Mouse (Mus musculus) MEL (cell line): ENCODE data around the gene Dnaaf3. TPM values are rescaled to one million over a fixed set of nuclear protein-coding genes. Genes with fewer than 3 reads are reported as not detected.

ENCODE experiments used
- DNase-seq: peaks from one replicate; pipeline ENCODE4 v3.0.0; 2011; ENCODE audit warnings: low read depth, low spot score
- H3K27ac ChIP-seq: 2 replicates; pipeline ENCODE4 v1.5.1; 2012; ENCODE audit warnings: low read depth, mild to moderate bottlenecking, control low read depth, low read length, moderate library complexity; ENCODE audit not compliant: control insufficient read depth
- H3K27me3 ChIP-seq, 2 experiments: fragments of 150-350 bp in 1 of 2; sonication (generic) in 1 of 2; 2 replicates each; pipeline ENCODE4 v1.6.1; 2012; ENCODE audit warnings: low read length in 2 of 2, mild to moderate bottlenecking in 2 of 2, improper control_type of control experiment in 1 of 2, moderate library complexity in 1 of 2; ENCODE audit not compliant: insufficient read depth in 2 of 2, control insufficient read depth in 1 of 2
- H3K36me3 ChIP-seq, 2 experiments: 2 replicates each; pipeline ENCODE4 v1.6.1; 2012 to 2014; ENCODE audit warnings: low read length in 2 of 2, improper control_type of control experiment in 1 of 2, inconsistent platforms in 1 of 2, mild to moderate bottlenecking in 1 of 2; ENCODE audit not compliant: insufficient read depth in 2 of 2, control insufficient read depth in 1 of 2
- H3K4me1 ChIP-seq, 2 experiments: fragments of 150-350 bp in 1 of 2; sonication (generic) in 1 of 2; 2 replicates each; pipeline ENCODE4 v1.6.1; 2012; ENCODE audit warnings: low read length in 2 of 2, improper control_type of control experiment in 1 of 2, mild to moderate bottlenecking in 1 of 2; ENCODE audit not compliant: insufficient read depth in 2 of 2, control insufficient read depth in 1 of 2
- H3K4me3 ChIP-seq, 2 experiments: fragments of 150-350 bp in 1 of 2; sonication (generic) in 1 of 2; 2 replicates each; pipeline ENCODE4 v1.5.1; 2012; ENCODE audit warnings: low read depth in 2 of 2, low read length in 2 of 2, mild to moderate bottlenecking in 2 of 2, moderate library complexity in 2 of 2, control low read depth in 1 of 2, improper control_type of control experiment in 1 of 2; ENCODE audit not compliant: control insufficient read depth in 1 of 2, insufficient read depth in 1 of 2
- H3K79me2 ChIP-seq: 2 replicates; pipeline ENCODE4 v1.6.1; 2012; ENCODE audit warnings: mild to moderate bottlenecking, low read length, moderate library complexity; ENCODE audit not compliant: control insufficient read depth, poor library complexity, insufficient read depth
- H3K9ac ChIP-seq: 2 replicates; pipeline ENCODE4 v1.6.1; 2012; ENCODE audit warnings: low read depth, mild to moderate bottlenecking, control low read depth, low read length, moderate library complexity; ENCODE audit not compliant: control insufficient read depth, poor library complexity, severe bottlenecking
- H3K9me3 ChIP-seq: fragments of 150-350 bp; sonication (generic); replicated peaks from 2 replicates; pipeline ENCODE4 v1.6.1; 2012; ENCODE audit warnings: mild to moderate bottlenecking, low read length, improper control_type of control experiment, moderate library complexity; ENCODE audit not compliant: insufficient read depth
- BHLHE40 ChIP-seq: IDR thresholded peaks from 2 replicates; pipeline ENCODE4 v1.6.1; 2012; ENCODE audit warnings: low read depth, mild to moderate bottlenecking, inconsistent platforms, low read length, improper control_type of control experiment, borderline replicate concordance
- CTCF ChIP-seq, 3 experiments: IDR thresholded peaks in 2 of 3; conservative IDR thresholded peaks in 1 of 3; 2 replicates each; pipeline ENCODE4 v1.5.1; 2011 to 2012; ENCODE audit warnings: low read length in 3 of 3, low read depth in 2 of 3, mild to moderate bottlenecking in 2 of 3, improper control_type of control experiment in 1 of 3, inconsistent platforms in 1 of 3, mixed read lengths in 1 of 3, moderate library complexity in 1 of 3; ENCODE audit not compliant: control insufficient read depth in 1 of 3, insufficient read depth in 1 of 3, poor library complexity in 1 of 3, severe bottlenecking in 1 of 3
- EP300 ChIP-seq, 2 experiments: IDR thresholded peaks; 2 replicates each; pipeline ENCODE4 v1.6.1; 2011; ENCODE audit warnings: improper control_type of control experiment in 2 of 2, low read length in 2 of 2, low read depth in 1 of 2, mild to moderate bottlenecking in 1 of 2
- ETS1 ChIP-seq: IDR thresholded peaks from 2 replicates; pipeline ENCODE4 v1.6.1; 2012; ENCODE audit warnings: low read depth, mild to moderate bottlenecking, inconsistent platforms, low read length, improper control_type of control experiment, moderate library complexity
- JUND ChIP-seq: IDR thresholded peaks from 2 replicates; pipeline ENCODE4 v1.6.1; 2011; ENCODE audit warnings: low read depth, mild to moderate bottlenecking, improper control_type of control experiment, low read length
- MAX ChIP-seq: IDR thresholded peaks from 2 replicates; pipeline ENCODE4 v1.6.1; 2011; ENCODE audit warnings: low read length, improper control_type of control experiment
- POLR2AphosphoS5 ChIP-seq: IDR thresholded peaks from 2 replicates; pipeline ENCODE4 v1.6.1; 2012; ENCODE audit warnings: low read depth, borderline replicate concordance, mild to moderate bottlenecking, inconsistent platforms, low read length, moderate library complexity, mixed read lengths
- TCF12 ChIP-seq: IDR thresholded peaks from 2 replicates; pipeline ENCODE4 v1.6.1; 2014; ENCODE audit warnings: low read depth, mild to moderate bottlenecking, inconsistent platforms, low read length, improper control_type of control experiment, moderate library complexity
- USF2 ChIP-seq, 2 experiments: IDR thresholded peaks; 2 replicates each; pipeline ENCODE4 v1.6.1; 2011 to 2012; ENCODE audit warnings: improper control_type of control experiment in 2 of 2, low read length in 2 of 2, borderline replicate concordance in 1 of 2, inconsistent platforms in 1 of 2, low read depth in 1 of 2, mild to moderate bottlenecking in 1 of 2; ENCODE audit not compliant: insufficient read depth in 1 of 2
- ZMIZ1 ChIP-seq: IDR thresholded peaks from 2 replicates; pipeline ENCODE4 v1.6.1; 2012; ENCODE audit warnings: low read depth, mild to moderate bottlenecking, inconsistent platforms, low read length, improper control_type of control experiment, moderate library complexity
- ZNF384 ChIP-seq: IDR thresholded peaks from 2 replicates; pipeline ENCODE4 v1.6.1; 2012; ENCODE audit warnings: low read depth, mild to moderate bottlenecking, inconsistent platforms, low read length, improper control_type of control experiment
- polyA plus RNA-seq, 2 experiments: library from polyadenylated mRNA; stranded (reverse) in 1 of 2; unstranded in 1 of 2; fragments of >175 nt in 1 of 2; fragments of >200 nt in 1 of 2; gene quantifications; 2 replicates each; pipeline versions ENCODE4 v1.2.1 to v1.2.4; 2012; ENCODE audit warnings: low replicate concordance in 2 of 2, low read depth in 1 of 2; ENCODE audit not compliant: insufficient read length in 2 of 2, insufficient read depth in 1 of 2, missing spikeins in 1 of 2
- total RNA-seq: library from RNA; depleted of rRNA; stranded (reverse); fragments of 300-350 nt; gene quantifications from 2 replicates; pipeline ENCODE4 v1.2.3, GENCODE M21; 2012; rRNA removed

Dnaaf3 gene
- total and polyA plus RNA-seq, 3 experiments = 0.73 to 2.9 TPM; not detected in 1

- H3K27me3 ChIP-seq = no peaks in the 10 kb centered on the region
- no peak overlapping the region for H3K9ac ChIP-seq
- TF ChIP-seq BHLHE40 (no peak), ZNF384 (no peak), TCF12 (no peak), POLR2AphosphoS5 (no peak), ETS1 (no peak), ZMIZ1 (no peak), CTCF (IDR thresholded peaks at IDR 0.05 in 2 of 3, conservative IDR thresholded peaks at IDR 0.05 in 1 of 3; ENCODE audit: control insufficient read depth in 1 of 3, insufficient read depth in 1 of 3, low read depth in 2 of 3, low read length in 3 of 3, poor library complexity in 1 of 3, severe bottlenecking in 1 of 3) (no peak), JUND (no peak), EP300 (IDR thresholded peaks at IDR 0.05; ENCODE audit: low read depth in 1 of 2, low read length in 2 of 2) (no peak), USF2 (IDR thresholded peaks at IDR 0.05; ENCODE audit: borderline replicate concordance in 1 of 2, insufficient read depth in 1 of 2, low read depth in 1 of 2, low read length in 2 of 2) (no peak), MAX (no peak)
- H3K79me2 ChIP-seq = no peaks in the 10 kb centered on the region
- H3K27ac ChIP-seq = no peak overlapping the region
- H3K4me1 ChIP-seq = no peaks in the 10 kb centered on the region
- no peak for DNase-seq
- no peaks in the 10 kb centered on the region for H3K9me3 ChIP-seq
- no peak overlapping the region for H3K4me3 ChIP-seq
- H3K36me3 ChIP-seq = no peaks in the 10 kb centered on the region
Measured at GRCm38 (mm10) chr7:4473940-4474339, 58.3 kb downstream of the Dnaaf3 start.

Other genes with a start within 250 kb of the Dnaaf3 start
- not detected in 2 replicates for gene Ncr1, start 194.7 kb downstream of the Dnaaf3 start, total RNA-seq
- gene Ncr1, start 194.7 kb downstream of the Dnaaf3 start, polyA plus RNA-seq = not detected
- gene Gp6, start 134.7 kb downstream of the Dnaaf3 start, total RNA-seq = not detected in 2 replicates
- not detected for gene Gp6, start 134.7 kb downstream of the Dnaaf3 start, polyA plus RNA-seq
- gene Rdh13, start 86.8 kb downstream of the Dnaaf3 start, total RNA-seq = 33.1 and 46.4 TPM in 2 replicates
- 10 to 100 TPM in 1 of 2 experiments, not detected in 1; 24.0 TPM for gene Rdh13, start 86.8 kb downstream of the Dnaaf3 start, polyA plus RNA-seq
- gene Eps8l1, start 71.8 kb downstream of the Dnaaf3 start, total RNA-seq = 0.19 TPM in 1 of 2 replicates, not detected in the other
- gene Eps8l1, start 71.8 kb downstream of the Dnaaf3 start, polyA plus RNA-seq = under 1 TPM in 1 of 2 experiments, not detected in 1; 0.01 TPM
- 51.4 and 64.2 TPM in 2 replicates for gene Ppp1r12c, start 30.8 kb downstream of the Dnaaf3 start, total RNA-seq
- gene Ppp1r12c, start 30.8 kb downstream of the Dnaaf3 start, polyA plus RNA-seq = 100 to 1,000 TPM in 1 of 2 experiments, not detected in 1; 153 TPM
- 5.0 and 5.4 TPM in 2 replicates for gene Tnnt1, start 16.1 kb downstream of the Dnaaf3 start, total RNA-seq
- 10 to 100 TPM in 1 of 2 experiments, not detected in 1; 16.4 TPM for gene Tnnt1, start 16.1 kb downstream of the Dnaaf3 start, polyA plus RNA-seq
- gene Tnni3, start 8.2 kb downstream of the Dnaaf3 start, total RNA-seq = 281 and 353 TPM in 2 replicates
- 100 to 1,000 TPM in 1 of 2 experiments, not detected in 1; 328 TPM for gene Tnni3, start 8.2 kb downstream of the Dnaaf3 start, polyA plus RNA-seq
- gene Syt5, start 15.1 kb upstream of the Dnaaf3 start, total RNA-seq = not detected in 2 replicates
- not detected for gene Syt5, start 15.1 kb upstream of the Dnaaf3 start, polyA plus RNA-seq
- gene Ptprh, start 71.6 kb upstream of the Dnaaf3 start, total RNA-seq = not detected in 2 replicates
- not detected for gene Ptprh, start 71.6 kb upstream of the Dnaaf3 start, polyA plus RNA-seq
- 9.4 and 10.2 TPM in 2 replicates for gene Tmem86b, start 99.0 kb upstream of the Dnaaf3 start, total RNA-seq
- 10 to 100 TPM in 1 of 2 experiments, not detected in 1; 31.6 TPM for gene Tmem86b, start 99.0 kb upstream of the Dnaaf3 start, polyA plus RNA-seq
- gene Ppp6r1, start 126.6 kb upstream of the Dnaaf3 start, total RNA-seq = 89.5 and 93.1 TPM in 2 replicates
- gene Ppp6r1, start 126.6 kb upstream of the Dnaaf3 start, polyA plus RNA-seq = 100 to 1,000 TPM in 1 of 2 experiments, not detected in 1; 167 TPM
- 101 and 111 TPM in 2 replicates for gene Hspbp1, start 152.6 kb upstream of the Dnaaf3 start, total RNA-seq
- gene Hspbp1, start 152.6 kb upstream of the Dnaaf3 start, polyA plus RNA-seq = 100 to 1,000 TPM in 1 of 2 experiments, not detected in 1; 101 TPM
- gene Brsk1, start 158.2 kb upstream of the Dnaaf3 start, total RNA-seq = not detected in 2 replicates
- under 1 TPM in 1 of 2 experiments, not detected in 1; 0.06 TPM for gene Brsk1, start 158.2 kb upstream of the Dnaaf3 start, polyA plus RNA-seq
- gene Tmem150b, start 192.8 kb upstream of the Dnaaf3 start, total RNA-seq = 0.31 and 0.39 TPM in 2 replicates
- 1 to 10 TPM in 1 of 2 experiments, not detected in 1; 1.4 TPM for gene Tmem150b, start 192.8 kb upstream of the Dnaaf3 start, polyA plus RNA-seq
- 21.0 and 21.8 TPM in 2 replicates for gene Kmt5c, start 207.7 kb upstream of the Dnaaf3 start, total RNA-seq
- 10 to 100 TPM in 1 of 2 experiments, not detected in 1; 60.2 TPM for gene Kmt5c, start 207.7 kb upstream of the Dnaaf3 start, polyA plus RNA-seq
- gene Cox6b2, start 220.6 kb upstream of the Dnaaf3 start, total RNA-seq = 4.6 and 8.7 TPM in 2 replicates
- gene Cox6b2, start 220.6 kb upstream of the Dnaaf3 start, polyA plus RNA-seq = 10 to 100 TPM in 1 of 2 experiments, not detected in 1; 36.3 TPM
- not detected in 2 replicates for gene Fam71e2, start 238.8 kb upstream of the Dnaaf3 start, total RNA-seq
- gene Fam71e2, start 238.8 kb upstream of the Dnaaf3 start, polyA plus RNA-seq = not detected